Mouse (Mus musculus) kidney, embryonic 16.5 days (tissue): Measurements from ENCODE around the gene Rorc. TPM values are rescaled to one million over a fixed set of nuclear protein-coding genes. Genes with fewer than 3 reads are reported as not detected.

Source experiments
- ATAC-seq: fragments of 200-750 bp; cut with Nextera tagmentation; 2 replicates; pipeline ENCODE4 v1.8.0; 2017; ENCODE audit warnings: moderate TSS enrichment; ENCODE audit not compliant: low FRiP score, low TSS enrichment
- H3K27ac ChIP-seq: fragments of 300-500 bp; sonication (generic); 2 replicates; pipeline ENCODE4 v1.5.1; 2014; ENCODE audit warnings: low read length
- H3K27me3 ChIP-seq: fragments of 300-500 bp; sonication (generic); 2 replicates; pipeline ENCODE4 v1.6.1; 2014; ENCODE audit warnings: low read length, control low read depth, mixed read lengths; ENCODE audit not compliant: insufficient read depth
- H3K36me3 ChIP-seq: fragments of 300-500 bp; sonication (generic); 2 replicates; pipeline ENCODE4 v1.6.1; 2014; ENCODE audit warnings: low read length, control low read depth, mixed read lengths; ENCODE audit not compliant: insufficient read depth
- H3K4me1 ChIP-seq: fragments of 300-500 bp; sonication (generic); 2 replicates; pipeline ENCODE4 v1.6.1; 2014; ENCODE audit warnings: low read length, control low read depth, mixed read lengths; ENCODE audit not compliant: insufficient read depth
- H3K4me2 ChIP-seq: fragments of 300-500 bp; sonication (generic); replicated peaks from 2 replicates; pipeline ENCODE4 v1.6.1; 2014; ENCODE audit warnings: low read depth, low read length
- H3K4me3 ChIP-seq: fragments of 300-500 bp; sonication (generic); 2 replicates; pipeline ENCODE4 v1.5.1; 2014; ENCODE audit warnings: mild to moderate bottlenecking, low read length
- H3K9ac ChIP-seq: fragments of 300-500 bp; sonication (generic); replicated peaks from 2 replicates; pipeline ENCODE4 v1.6.1; 2014; ENCODE audit warnings: low read length
- H3K9me3 ChIP-seq: fragments of 300-500 bp; sonication (generic); 2 replicates; pipeline ENCODE4 v1.6.1; 2016; ENCODE audit warnings: low read length, control low read depth
- WGBS: fragments of 180-500 bp; shearing (Covaris S2); extraction: QIAGEN DNeasy Blood & Tissue Kit; methylation state at CpG from one replicate; pipeline ENCODE4 v1.1.7; 2014; 5-methylcytosine and 5-hydroxymethylcytosine counted together
- polyA plus RNA-seq: library from polyadenylated mRNA; unstranded; fragments of >200 nt; fragmentation: Nextera tagmentation; extraction: Ambion mirVana; gene quantifications from 2 replicates; pipeline ENCODE4 v1.2.1, GENCODE M21; 2015

Rorc gene
- polyA plus RNA-seq, 1 experiment from 2014 or later, result 14.9 TPM

- Histone ChIP-seq H3K4me1 (peaks cover 22% of the 10 kb centered on the region), H3K27ac (peak overlapping the region; percentile 4), H3K4me3 (peak overlapping the region; percentile 36), H3K36me3 (no peaks in the 10 kb centered on the region), H3K9ac (peak overlapping the region; percentile 15), H3K9me3 (no peaks in the 10 kb centered on the region), H3K27me3 (no peaks in the 10 kb centered on the region), H3K4me2 (peak overlapping the region; percentile 62)
- WGBS, result 1% methylated on average over 10 of the region's 10 CpGs
- peak; percentile 54 for ATAC-seq
Measured at GRCm38 (mm10) chr3:94373090-94373489, 496 bp downstream of the Rorc start.

GRCm38 (mm10) chr3:94373597-94374011 is 1.0 kb downstream of the Rorc start:
- H3K9me3 ChIP-seq, result no peaks in the 10 kb centered on the region
- 0% methylated on average over 5 of the region's 5 CpGs for WGBS
- H3K27ac ChIP-seq, result peak overlapping the region; percentile 4
- no peaks in the 10 kb centered on the region for H3K27me3 ChIP-seq
- H3K4me2 ChIP-seq, result peak overlapping the region; percentile 62
- no peaks in the 10 kb centered on the region for H3K36me3 ChIP-seq
- H3K9ac ChIP-seq, result peak overlapping the region; percentile 15
- peaks cover 22% of the 10 kb centered on the region for H3K4me1 ChIP-seq
- ATAC-seq, result peak; percentile 58
- H3K4me3 ChIP-seq, result peak overlapping the region; percentile 36

- peaks cover 22% of the 10 kb centered on the region for H3K4me1 ChIP-seq
- no peaks in the 10 kb centered on the region for H3K27me3 ChIP-seq
- H3K27ac ChIP-seq, result no peak overlapping the region
- H3K4me3 ChIP-seq, result no peak overlapping the region
- no peaks in the 10 kb centered on the region for H3K9me3 ChIP-seq
- H3K9ac ChIP-seq, result no peak overlapping the region
- H3K36me3 ChIP-seq, result no peaks in the 10 kb centered on the region
- ATAC-seq, result no peak
- no peak overlapping the region for H3K4me2 ChIP-seq
Measured at GRCm38 (mm10) chr3:94374636-94375035, 2.0 kb downstream of the Rorc start.

- WGBS, result 90% methylated on average over 2 of the region's 2 CpGs
- H3K36me3 ChIP-seq, result no peaks in the 10 kb centered on the region
Measured at GRCm38 (mm10) chr3:94375146-94375545, 2.6 kb downstream of the Rorc start.

GRCm38 (mm10) chr3:94375861-94376260 is 3.3 kb downstream of the Rorc start:
- Histone ChIP-seq H3K36me3 (no peaks in the 10 kb centered on the region), H3K4me3 (no peak overlapping the region), H3K4me2 (no peak overlapping the region), H3K9me3 (no peaks in the 10 kb centered on the region), H3K27ac (no peak overlapping the region), H3K27me3 (no peaks in the 10 kb centered on the region), H3K9ac (no peak overlapping the region), H3K4me1 (peaks cover 27% of the 10 kb centered on the region)
- no peak for ATAC-seq
- WGBS, result 57% methylated on average over 5 of the region's 5 CpGs

More at GRCm38 (mm10) chr3:94375146-94375545, 2.6 kb downstream of the Rorc start:
- Histone ChIP-seq H3K27ac (no peak overlapping the region), H3K4me2 (no peak overlapping the region), H3K9me3 (no peaks in the 10 kb centered on the region), H3K4me3 (no peak overlapping the region), H3K9ac (no peak overlapping the region), H3K27me3 (no peaks in the 10 kb centered on the region), H3K4me1 (peaks cover 26% of the 10 kb centered on the region)
- no peak for ATAC-seq

GRCm38 (mm10) chr3:94377028-94377923 is 4.7 kb downstream of the Rorc start:
- H3K4me1 ChIP-seq, result peaks cover 18% of the 10 kb centered on the region
- H3K4me2 ChIP-seq, result no peak overlapping the region
- H3K27me3 ChIP-seq, result no peaks in the 10 kb centered on the region
- ATAC-seq, result no peak
- 22% methylated on average over 13 of the region's 13 CpGs for WGBS
- H3K9ac ChIP-seq, result no peak overlapping the region
- no peaks in the 10 kb centered on the region for H3K9me3 ChIP-seq
- H3K36me3 ChIP-seq, result no peaks in the 10 kb centered on the region
- no peak overlapping the region for H3K4me3 ChIP-seq
- H3K27ac ChIP-seq, result no peak overlapping the region

- 24% methylated on average over 9 of the region's 9 CpGs for WGBS
- Histone ChIP-seq H3K36me3 (no peaks in the 10 kb centered on the region), H3K27ac (no peak overlapping the region), H3K9ac (no peak overlapping the region), H3K4me2 (no peak overlapping the region), H3K4me3 (no peak overlapping the region), H3K27me3 (no peaks in the 10 kb centered on the region), H3K4me1 (peaks cover 5% of the 10 kb centered on the region), H3K9me3 (no peaks in the 10 kb centered on the region)
- ATAC-seq, result no peak
Measured at GRCm38 (mm10) chr3:94379831-94380510, 7.4 kb downstream of the Rorc start.

- 65% methylated on average over 5 of the region's 5 CpGs for WGBS
- no peak overlapping the region for H3K4me2 ChIP-seq
- ATAC-seq, result no peak
- H3K27ac ChIP-seq, result no peak overlapping the region
- H3K9ac ChIP-seq, result no peak overlapping the region
- no peaks in the 10 kb centered on the region for H3K36me3 ChIP-seq
- H3K9me3 ChIP-seq, result no peaks in the 10 kb centered on the region
- H3K27me3 ChIP-seq, result no peaks in the 10 kb centered on the region
- H3K4me1 ChIP-seq, result peaks cover 5% of the 10 kb centered on the region
- H3K4me3 ChIP-seq, result no peak overlapping the region
Measured at GRCm38 (mm10) chr3:94382308-94382707, 9.7 kb downstream of the Rorc start.

- Histone ChIP-seq H3K27me3 (no peaks in the 10 kb centered on the region), H3K4me2 (no peak overlapping the region), H3K36me3 (no peaks in the 10 kb centered on the region), H3K27ac (no peak overlapping the region), H3K4me1 (peaks cover 5% of the 10 kb centered on the region), H3K9me3 (no peaks in the 10 kb centered on the region), H3K4me3 (no peak overlapping the region), H3K9ac (no peak overlapping the region)
- ATAC-seq, result no peak
- 73% methylated on average over 3 of the region's 3 CpGs for WGBS
Measured at GRCm38 (mm10) chr3:94383476-94383875, 10.9 kb downstream of the Rorc start.

- H3K4me1 ChIP-seq, result no peaks in the 10 kb centered on the region
- H3K4me3 ChIP-seq, result no peak overlapping the region
- WGBS, result 57% methylated on average over 4 of the region's 4 CpGs
- no peaks in the 10 kb centered on the region for H3K9me3 ChIP-seq
- H3K4me2 ChIP-seq, result no peak overlapping the region
- H3K27ac ChIP-seq, result no peak overlapping the region
- ATAC-seq, result no peak
- no peaks in the 10 kb centered on the region for H3K27me3 ChIP-seq
- no peaks in the 10 kb centered on the region for H3K36me3 ChIP-seq
- no peak overlapping the region for H3K9ac ChIP-seq
Measured at GRCm38 (mm10) chr3:94386671-94387070, 14.1 kb downstream of the Rorc start.
